Mouse (Mus musculus) heart, adult 8-10 months (tissue): ENCODE results near the gene Tmem37. TPM values are rescaled to one million over a fixed set of nuclear protein-coding genes. Genes with fewer than 3 reads are reported as not detected.

Source experiments
- DNase-seq: peaks from one replicate; pipeline ENCODE4 v3.0.0; 2022; ENCODE audit warnings: low spot score
- total RNA-seq, 4 experiments: library from RNA; stranded (reverse); gene quantifications; 2 replicates each; pipeline ENCODE4 v1.2.4; 2022

Gene Tmem37
- total RNA-seq, 4 experiments from 2014 or later: 6.3 to 8.5 (median 7.1) TPM

DNA sequence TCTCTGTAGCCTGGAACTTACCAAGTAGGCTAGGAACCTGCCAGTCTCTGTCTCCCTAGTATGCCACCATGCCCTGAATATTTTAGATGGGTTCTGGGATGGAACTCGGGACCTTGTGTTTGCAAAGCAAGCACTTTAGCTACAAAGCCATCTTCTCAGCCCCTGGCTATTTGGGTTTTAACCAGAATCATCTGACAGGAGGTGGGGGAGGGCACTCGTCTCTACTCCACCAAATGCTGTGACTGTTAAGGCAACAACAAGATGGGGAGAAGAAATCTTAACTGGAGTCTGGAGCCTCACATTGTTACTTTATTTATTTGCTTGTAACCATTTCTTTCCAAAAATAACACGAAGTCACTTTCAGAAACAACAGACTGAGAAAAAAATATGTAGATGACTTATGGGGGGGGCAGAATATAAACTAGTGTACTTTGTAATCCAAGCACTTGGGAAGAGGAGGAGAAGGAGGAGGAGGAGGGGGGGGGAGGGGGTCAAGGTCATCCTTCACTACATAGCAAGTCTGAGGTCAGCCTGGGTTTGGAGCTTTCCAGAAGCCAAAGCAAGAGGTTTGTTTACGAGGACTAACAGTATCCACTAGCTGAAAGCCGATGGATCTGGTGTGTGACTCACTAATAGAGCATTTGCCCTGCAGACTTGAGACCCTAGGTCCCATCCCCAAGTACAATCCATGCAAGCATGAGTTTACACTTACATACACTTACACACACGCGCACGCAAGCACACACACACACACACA is 16.0 kb downstream of the Tmem37 start:
- DNase-seq: no peak

GRCm38 (mm10) chr1:120057044-120057443 is 16.8 kb downstream of the Tmem37 start:
- no peak for DNase-seq

DNA sequence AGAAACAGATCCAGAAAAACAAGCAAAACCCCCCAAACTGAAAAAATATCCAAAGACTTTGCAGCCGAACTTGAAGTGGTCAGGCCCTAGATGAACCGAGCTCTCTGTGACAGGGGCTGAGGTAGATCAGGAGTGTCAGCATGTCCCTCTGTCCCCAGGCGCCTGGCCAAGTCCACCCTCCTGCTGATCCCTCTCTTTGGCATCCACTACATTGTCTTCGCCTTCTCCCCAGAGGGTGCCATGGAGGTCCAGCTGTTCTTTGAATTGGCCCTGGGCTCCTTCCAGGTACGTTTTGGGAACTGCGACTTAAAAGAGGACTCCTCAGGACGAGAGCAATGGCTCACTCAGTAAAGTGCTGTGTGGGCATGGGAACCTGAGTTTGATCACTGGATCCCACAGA is 17.6 kb downstream of the Tmem37 start:
- no peak for DNase-seq

DNA sequence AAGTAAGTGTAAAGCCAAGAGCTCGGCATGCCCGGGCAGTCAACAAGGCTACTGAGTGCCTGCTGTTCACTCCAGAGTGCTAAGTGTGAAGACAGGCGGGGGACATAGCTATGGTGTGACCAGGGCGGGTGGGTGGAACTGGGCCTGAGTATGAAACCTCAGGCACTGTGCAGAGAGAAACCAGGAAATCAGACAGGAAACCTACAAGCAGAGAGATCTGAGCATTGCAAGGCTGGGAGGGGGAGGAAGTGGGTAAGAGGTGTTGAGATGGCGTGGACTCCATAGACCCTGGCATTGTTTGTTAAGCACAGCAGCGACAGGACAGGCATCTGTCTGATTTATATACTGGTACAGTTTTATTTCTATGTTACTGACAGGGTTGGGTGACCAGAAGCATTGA is 18.4 kb downstream of the Tmem37 start:
- no peak for DNase-seq

DNA sequence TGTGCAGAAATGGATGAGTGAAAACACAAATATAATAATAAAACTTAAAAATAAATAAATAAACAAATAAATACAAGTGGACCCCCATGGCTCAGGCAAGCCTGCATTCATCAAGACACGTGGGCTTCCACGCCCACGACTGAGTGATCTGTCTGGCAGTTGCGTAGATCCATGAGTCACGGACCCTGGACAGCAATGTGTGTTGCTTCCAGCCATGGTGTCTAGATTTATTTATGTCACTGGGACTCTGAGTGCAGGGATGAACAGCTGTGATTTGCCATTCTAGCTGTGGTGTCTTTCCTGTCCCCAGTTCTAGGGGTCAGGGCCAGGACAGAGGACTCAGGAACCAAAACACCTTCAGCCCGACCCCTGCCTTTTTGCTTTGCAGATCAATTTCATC is 18.9 kb downstream of the Tmem37 start:
- no peak for DNase-seq

DNA sequence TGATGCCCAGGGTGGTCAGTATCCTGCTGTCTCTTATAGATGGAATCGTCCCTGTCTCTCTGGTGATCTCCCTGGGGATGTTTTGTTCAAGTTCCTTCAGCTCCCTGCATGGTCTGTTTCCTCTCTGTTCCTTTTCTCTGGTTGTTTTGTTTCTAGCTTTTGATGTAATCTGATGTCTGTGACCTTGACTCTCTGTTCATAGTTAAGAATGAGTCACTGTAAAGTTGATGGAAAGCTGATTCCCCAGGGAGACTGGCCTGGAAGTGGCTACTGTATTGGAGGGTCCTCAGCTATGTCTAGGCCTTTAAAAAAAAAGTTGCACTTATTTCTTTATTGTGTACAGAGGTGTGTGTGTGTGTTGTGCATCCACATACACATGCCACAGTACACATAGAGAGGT is 22.8 kb downstream of the Tmem37 start:
- no peak for DNase-seq

- DNase-seq: no peak
These were observed 26.5 kb downstream of the Tmem37 start for GRCm38 (mm10) chr1:120047325-120047724.

DNA sequence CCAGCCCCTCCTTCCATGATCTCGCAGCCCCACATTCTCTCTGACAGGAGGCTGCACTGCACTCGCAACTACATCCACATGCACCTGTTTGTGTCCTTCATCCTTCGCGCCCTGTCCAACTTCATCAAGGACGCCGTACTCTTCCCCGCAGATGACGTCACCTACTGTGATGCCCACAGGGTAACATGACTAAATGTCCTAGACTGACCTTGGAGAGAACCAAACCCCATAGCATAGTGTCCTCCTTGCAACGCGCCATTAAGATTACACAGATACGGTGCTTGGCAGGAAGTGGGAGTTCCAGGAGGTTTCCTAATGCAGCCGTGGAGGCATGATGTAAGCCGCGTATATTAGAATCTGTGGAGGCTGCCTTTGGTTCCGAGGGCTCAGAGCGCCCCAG is 29.3 kb downstream of the Tmem37 start:
- no peak for DNase-seq

DNA sequence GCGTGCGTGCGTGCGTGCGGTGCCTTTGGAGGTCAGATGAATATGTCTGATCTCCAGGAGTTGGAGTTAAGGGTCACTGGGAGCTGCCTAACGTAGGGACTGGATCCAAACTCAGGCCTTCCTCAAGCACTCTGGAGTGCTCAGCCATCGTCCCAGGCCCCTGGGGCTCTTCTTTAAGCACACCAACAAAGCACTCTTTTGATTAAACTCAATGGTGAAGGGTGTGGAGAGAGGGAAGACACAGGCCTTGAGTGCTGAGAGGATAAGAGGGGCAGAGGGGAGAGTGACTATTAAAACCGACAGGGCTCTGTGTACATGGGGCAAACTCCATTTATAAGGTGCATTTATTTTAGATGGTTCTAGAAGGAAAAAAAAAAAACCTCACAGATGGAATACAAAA is 31.5 kb downstream of the Tmem37 start:
- no peak for DNase-seq

DNA sequence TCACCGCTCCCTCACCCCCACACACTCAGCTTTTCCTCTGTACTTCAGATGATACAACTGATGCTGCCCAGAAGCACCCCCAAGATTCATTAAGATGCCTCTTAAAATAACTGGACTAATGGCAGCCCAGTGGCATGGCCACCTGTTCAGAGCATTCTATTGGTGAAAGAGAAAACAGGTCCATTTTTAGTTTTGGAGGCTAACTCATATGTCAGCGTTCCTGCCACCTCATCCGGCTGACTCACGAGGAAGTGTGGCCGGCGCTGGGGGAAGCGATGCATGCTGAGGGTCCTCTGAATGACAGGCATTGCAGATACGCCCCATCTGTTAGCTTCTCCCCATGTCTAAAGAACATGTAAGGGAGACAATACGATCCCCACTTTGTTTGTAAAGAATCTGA is 35.3 kb downstream of the Tmem37 start:
- DNase-seq: no peak

GRCm38 (mm10) chr1:120037021-120037683 is 36.7 kb downstream of the Tmem37 start:
- DNase-seq: no peak

- DNase-seq: no peak
These were observed 38.3 kb downstream of the Tmem37 start for GRCm38 (mm10) chr1:120035456-120036034.

DNA sequence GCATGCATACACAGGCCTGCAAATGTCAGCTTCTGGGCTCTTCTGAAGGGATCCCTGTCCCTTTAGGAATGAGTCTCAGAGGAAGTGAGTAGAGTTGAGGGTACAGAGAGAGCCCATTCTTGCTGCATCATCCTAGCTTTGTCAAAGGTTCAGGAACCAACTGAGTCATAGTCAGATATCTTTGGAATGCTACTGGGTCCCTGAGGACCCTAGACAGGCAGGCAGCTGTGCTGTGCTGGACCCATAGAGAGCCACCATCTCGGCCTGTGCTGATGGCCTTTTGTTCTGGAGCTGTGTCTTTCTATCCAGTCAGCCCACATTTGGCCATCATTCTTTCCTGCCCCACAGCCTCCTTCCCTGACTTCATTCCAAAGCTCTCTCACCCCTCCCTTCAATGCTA is 39.1 kb downstream of the Tmem37 start:
- DNase-seq: no peak

DNA sequence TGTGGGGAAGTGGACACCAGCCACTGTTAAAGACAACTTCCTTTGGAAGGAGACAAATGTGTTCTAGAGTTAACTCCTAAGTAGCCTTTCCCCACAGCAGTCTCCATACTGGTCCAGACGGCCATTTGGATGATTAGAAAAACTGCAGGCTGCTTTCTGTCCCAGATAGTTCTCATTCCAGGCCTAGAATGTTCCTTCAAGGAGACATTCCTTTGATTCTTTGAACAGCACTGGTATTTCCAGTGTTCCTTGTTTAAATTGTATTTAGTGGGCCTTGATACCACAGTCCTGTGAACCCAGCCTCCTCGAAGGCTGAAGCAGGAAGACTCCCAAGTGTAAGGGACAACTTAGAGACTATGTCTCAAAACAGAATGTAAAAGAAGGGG is 40.4 kb downstream of the Tmem37 start:
- no peak for DNase-seq

- DNase-seq: peak; percentile 55
These were observed 40.9 kb downstream of the Tmem37 start for GRCm38 (mm10) chr1:120032804-120033468.

GRCm38 (mm10) chr1:120030474-120030873 is 43.4 kb downstream of the Tmem37 start:
- no peak for DNase-seq

- peak; percentile 16 for DNase-seq
These were observed 46.2 kb downstream of the Tmem37 start for GRCm38 (mm10) chr1:120027693-120028092.

DNA sequence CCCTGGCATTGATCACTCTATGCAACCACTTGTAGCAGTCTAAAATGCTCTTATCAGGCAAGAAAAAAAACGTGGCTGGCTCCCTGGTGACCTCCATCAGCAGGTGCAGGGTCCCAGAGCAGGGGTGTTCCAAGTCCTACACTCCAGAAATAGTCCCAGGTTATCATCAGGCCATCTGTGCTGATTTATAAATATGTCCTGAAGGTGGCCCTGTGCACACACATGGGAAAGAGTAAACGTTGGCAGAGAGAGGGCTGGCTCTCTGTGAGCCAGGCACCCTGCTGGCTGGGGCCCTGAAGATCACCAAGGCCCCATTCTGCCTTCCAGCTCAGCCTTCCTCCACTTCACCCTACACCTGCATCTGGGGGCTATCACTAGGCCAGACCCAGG is 48.8 kb downstream of the Tmem37 start:
- no peak for DNase-seq

DNA sequence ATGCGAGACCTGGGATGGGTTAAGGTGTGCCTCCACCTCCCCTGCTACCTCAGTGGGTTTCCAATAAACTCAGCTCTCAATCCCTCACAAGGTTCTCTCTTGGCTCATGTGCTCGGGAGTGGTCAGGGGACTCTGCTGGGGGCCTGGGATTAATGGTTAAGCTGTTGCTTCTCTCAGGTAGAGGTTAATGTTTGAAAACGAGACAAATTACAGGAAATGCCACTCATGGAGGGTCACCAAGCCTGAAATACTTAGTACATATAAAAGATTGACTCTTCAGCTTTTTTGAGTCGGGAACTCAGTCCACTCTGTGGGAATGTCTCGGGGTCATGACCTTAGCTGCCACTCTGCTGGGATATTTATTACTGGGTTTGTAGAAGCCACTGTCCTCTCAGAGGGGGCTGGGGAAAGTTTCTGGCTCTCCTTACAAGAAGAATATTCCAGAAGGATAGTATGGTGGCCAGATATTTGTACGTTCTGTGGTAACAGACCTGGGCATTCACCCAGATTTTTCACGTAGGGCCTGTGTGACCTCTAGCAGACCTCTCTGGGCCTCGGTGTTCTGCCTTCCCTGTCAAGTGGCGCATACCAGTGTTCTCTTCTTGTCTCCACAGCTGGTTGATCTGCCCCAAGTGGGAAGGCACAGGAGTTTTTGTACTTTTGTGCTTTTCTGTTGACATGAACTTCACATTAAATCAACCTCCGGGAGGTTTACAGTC is 49.4 kb downstream of the Tmem37 start:
- peak; percentile 12 for DNase-seq

GRCm38 (mm10) chr1:120021951-120022350 is 51.9 kb downstream of the Tmem37 start:
- DNase-seq: no peak

GRCm38 (mm10) chr1:120020322-120020897 is 53.5 kb downstream of the Tmem37 start:
- no peak for DNase-seq

DNA sequence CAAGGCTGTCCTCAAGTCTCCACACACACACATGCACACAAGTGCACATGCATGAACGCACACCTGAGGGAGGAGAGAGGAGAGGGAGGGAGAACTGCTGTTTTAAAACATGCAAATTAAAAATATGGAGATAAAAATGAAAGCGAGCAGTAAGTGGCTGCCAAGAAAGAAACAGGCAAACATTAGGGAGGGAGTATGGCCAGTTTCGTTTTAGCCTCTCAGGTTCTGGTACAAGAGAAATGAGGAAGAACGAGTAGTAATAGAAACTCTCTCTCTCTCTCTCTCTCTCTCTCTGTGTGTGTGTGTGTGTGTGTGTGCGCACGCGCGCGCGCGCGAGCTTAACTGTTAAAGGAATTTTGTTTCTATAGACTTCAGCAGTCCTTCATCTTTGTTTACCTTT is 54.4 kb downstream of the Tmem37 start:
- DNase-seq: no peak
